Mouse (Mus musculus): ENCODE results near the gene Mindy4.

Gene Mindy4

DNA sequence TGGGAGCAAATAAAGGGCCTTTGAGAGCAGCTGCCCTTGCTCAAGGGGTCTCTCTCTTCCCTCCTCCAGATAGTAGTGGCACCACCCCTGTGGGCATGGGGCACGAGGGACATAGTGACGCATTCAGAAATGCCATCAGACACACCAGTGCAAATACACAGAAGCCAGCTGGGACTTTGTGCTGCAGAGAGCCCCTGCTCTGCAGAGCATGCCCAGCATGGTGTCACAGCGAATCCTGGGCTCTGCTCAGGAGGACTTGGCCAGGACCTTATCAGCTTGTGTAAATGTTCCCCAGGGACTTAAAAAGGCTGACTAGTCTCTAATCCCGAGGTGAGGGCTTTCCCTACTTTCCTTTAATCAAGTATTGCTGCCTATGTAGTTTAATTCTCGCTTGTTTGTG, 138.5 kb downstream of the Mindy4 start:
- no peak for DNase-seq (ENCODE audit: low spot score)

DNA sequence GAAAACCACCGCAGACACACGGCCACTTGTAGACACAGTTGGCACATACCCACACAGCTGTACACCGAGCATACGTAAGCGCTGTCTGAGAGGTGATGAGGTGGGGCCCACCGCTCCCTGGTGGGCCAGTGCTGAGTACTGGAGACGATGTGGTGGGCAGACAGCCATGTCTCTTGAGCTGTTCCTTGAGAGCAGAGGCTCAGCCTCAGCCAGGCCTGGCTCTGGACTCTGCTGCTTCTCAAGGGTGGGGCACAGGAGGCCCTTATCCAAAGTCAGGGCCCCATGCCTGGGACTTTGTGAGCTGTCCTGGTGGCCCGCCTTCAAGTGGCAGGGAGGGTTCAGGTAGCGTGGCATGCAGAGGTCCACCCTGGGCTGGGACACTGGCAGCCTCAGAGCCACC, 139.1 kb downstream of the Mindy4 start:
- no peak for DNase-seq (ENCODE audit: low spot score)

GRCm38 (mm10) chr6:55343446-55343845, 140.3 kb downstream of the Mindy4 start:
- no peak for DNase-seq (ENCODE audit: low spot score)

- no peak for DNase-seq (ENCODE audit: low spot score)
Measured at GRCm38 (mm10) chr6:55344291-55345016, 141.3 kb downstream of the Mindy4 start.

DNA sequence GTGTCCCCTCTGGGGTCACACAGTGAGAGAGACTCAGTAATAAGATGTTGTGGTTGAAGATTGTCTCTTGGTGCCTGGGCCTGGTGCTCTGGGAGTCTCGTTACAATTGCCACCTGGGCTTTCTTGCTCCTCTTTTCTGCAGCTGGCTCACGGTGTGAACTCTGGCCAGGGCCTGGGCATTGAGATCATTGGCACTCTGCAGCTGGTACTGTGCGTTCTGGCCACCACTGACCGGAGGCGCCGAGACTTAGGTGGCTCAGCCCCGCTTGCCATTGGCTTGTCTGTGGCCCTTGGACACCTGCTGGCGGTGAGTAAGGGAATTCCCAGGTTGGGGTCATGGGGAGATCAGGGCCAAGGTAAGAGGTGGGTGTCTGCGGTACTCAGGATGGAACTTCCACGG, 142.1 kb downstream of the Mindy4 start:
- DNase-seq (ENCODE audit: low spot score), result no peak

- DNase-seq (ENCODE audit: low spot score), result no peak
Measured at GRCm38 (mm10) chr6:55346491-55346890, 143.3 kb downstream of the Mindy4 start.

DNA sequence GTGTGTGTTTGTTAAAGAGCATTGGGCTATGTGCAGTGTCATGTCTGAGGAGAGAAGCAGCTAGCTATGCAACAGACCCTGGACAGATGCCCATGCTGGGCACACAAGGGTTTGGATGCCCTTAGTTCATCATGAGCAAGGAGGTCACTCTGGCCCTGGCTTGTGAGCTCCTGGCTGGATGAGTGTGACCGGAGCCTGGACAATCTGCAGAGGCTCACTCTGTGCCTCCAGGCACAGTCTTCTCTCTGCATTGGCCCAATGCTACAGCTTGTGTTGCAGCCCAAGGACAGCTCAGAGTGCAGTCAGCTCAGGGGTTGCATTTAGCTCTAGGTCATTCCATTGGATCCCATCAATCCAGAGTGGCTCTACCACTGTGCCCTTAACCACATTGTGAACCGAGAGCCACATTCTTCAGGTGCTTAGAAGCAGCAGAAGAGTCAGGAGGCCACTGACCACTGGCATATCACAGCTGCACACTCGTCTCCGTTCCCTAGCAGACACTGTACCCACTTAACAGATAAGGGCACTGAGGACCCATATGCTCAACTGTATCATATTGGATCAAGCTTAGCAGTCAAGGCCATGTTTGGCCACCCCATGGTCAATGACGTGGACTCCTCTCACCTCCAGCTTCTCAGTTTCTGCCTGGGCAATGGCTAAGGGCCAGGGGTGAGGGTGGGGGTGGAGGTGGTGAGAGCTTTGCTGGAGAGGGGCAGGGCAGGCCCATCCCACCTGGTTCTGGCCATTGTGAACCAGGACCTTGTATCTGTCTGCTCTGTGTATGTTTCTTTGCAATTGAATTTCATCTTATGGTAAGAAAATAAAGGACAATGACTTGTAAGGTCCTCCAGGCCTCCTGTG, 144.8 kb downstream of the Mindy4 start:
- DNase-seq (ENCODE audit: low spot score), result no peak

DNA sequence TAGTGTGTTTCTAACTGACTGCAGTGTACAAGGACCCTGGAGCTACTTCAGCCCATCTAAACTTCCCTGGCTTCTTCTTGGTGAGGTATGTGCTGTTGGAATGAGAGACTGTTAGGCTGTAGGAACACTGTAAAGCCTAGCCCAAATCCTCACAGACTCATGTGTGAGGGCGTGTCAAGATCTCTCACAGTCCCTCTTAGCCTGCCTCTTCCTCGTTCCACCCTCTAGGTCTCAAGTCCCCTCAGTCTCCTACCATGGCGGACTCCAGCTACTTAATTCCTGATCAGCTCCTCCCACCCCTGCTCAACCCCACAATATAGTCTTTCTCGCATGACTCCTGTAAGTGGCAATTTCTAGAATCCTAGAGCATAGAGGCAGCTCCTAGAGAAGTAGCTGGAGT, 146.0 kb downstream of the Mindy4 start:
- no peak for DNase-seq (ENCODE audit: low spot score)

- no peak for DNase-seq (ENCODE audit: low spot score)
Measured at GRCm38 (mm10) chr6:55350383-55350952, 147.3 kb downstream of the Mindy4 start.

- no peak for DNase-seq (ENCODE audit: low spot score)
Measured at GRCm38 (mm10) chr6:55351712-55352111, 148.5 kb downstream of the Mindy4 start.

GRCm38 (mm10) chr6:55353711-55354445, 150.7 kb downstream of the Mindy4 start:
- no peak for DNase-seq (ENCODE audit: low spot score)

- DNase-seq (ENCODE audit: low spot score), result no peak
Measured at GRCm38 (mm10) chr6:55354456-55355117, 151.4 kb downstream of the Mindy4 start.

GRCm38 (mm10) chr6:55355575-55355974, 152.4 kb downstream of the Mindy4 start:
- no peak for DNase-seq (ENCODE audit: low spot score)

- DNase-seq (ENCODE audit: low spot score), result no peak
Measured at GRCm38 (mm10) chr6:55356017-55356703, 153.0 kb downstream of the Mindy4 start.

DNA sequence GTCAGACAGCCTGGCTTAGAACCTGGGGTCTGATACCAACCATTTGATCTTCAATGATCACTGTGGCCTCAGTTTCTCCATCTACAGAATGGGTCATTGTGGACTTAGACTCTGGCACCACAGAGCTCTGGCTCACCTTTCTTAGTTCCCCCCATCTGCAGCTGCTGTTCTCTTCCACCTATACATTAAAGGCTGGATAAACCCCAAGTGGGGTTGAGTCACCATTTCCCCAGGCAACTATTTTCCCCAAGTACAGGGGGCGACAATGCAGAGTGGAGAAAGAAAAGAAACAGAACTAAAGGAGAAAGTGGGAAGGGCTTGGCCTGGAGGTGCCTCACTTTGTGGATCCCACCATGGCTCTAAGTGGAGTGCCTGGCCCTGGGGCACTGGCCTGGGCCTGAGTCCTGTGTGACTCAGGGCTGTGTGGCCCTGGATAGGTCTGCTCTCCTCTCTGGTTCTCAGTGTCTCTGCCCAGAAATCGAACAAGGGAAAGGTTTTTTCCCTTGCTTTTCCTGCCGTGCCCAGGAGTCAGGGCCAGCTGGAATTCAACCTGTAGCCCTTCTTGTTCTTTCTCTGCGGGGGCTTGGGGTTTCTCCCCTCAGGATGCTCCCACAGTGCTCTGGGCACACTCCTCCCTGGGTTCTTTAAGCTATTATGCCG, 153.9 kb downstream of the Mindy4 start:
- no peak for DNase-seq (ENCODE audit: low spot score)

DNA sequence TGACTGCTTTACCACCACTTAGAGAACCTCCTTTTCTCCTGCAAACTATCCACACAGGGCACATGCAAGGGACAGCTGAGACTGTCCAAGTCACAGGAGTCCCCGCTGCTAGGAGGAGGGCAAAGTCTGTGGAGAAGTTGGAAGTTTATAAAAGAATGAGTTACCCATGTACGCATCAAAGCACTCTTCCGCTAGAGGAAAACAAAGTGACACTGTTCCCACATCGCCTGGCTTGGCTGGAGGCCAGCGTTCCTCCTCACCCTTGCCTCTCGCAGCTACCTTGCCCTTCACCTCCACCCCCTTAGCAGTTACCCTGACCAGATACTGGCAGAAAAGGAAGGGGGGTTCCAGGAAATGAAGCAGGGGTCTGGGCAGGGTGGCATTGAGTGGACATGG, 154.5 kb downstream of the Mindy4 start:
- DNase-seq (ENCODE audit: low spot score), result no peak

- DNase-seq (ENCODE audit: low spot score), result no peak
Measured at GRCm38 (mm10) chr6:55358731-55359143, 155.6 kb downstream of the Mindy4 start.

GRCm38 (mm10) chr6:55362663-55363062, 159.5 kb downstream of the Mindy4 start:
- DNase-seq (ENCODE audit: low spot score), result no peak

DNA sequence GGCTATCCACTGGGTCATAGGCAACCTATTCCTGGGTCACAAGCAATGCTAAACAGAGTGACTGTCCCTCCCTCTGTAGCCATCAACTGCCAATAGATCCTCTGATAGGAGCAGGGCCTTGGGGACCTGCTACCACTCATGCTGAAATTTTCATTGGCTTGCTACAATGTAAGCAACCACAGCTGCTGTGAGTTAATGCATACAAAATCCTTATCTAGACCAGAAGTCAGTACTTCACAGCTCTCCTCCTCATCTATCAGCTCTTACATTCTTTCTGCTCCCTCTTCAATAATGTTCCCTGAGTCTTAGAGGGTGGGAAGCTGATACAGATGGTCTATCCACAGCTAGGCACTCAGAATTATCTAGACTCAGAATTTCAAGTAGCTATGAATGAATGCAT, 163.9 kb downstream of the Mindy4 start:
- DNase-seq (ENCODE audit: low spot score), result no peak

All from left cerebral cortex, adult 11 months (tissue).